Mouse (Mus musculus) heart, postnatal 14 days (tissue): Measurements from ENCODE around the gene Arhgap11a. TPM values are rescaled to one million over a fixed set of nuclear protein-coding genes. Genes with fewer than 3 reads are reported as not detected.

Experiments used
- DNase-seq, 2 experiments: peaks; one replicate each; pipeline ENCODE4 v3.0.0; 2021 to 2022
- intact Hi-C: fragments of 180-260 bp; cut with DNase I; formaldehyde crosslinking; loops from one replicate; pipeline ENCODE4 v1.15.1; 2025
- long read RNA-seq, 2 experiments: library from polyadenylated mRNA; stranded (forward); transcript quantifications; one replicate each; pipeline ENCODE4 v2.0.0; 2021
- total RNA-seq, 2 experiments: library from RNA; stranded (reverse); gene quantifications; 2 replicates each; pipeline ENCODE4 v1.2.3; 2021

Arhgap11a gene
- 1 to 10 TPM; 4.3 to 6.3 TPM for total RNA-seq
- long read RNA-seq, experiment 1, full-length matches to known transcripts, result 3 of 3 reads
- long read RNA-seq, experiment 1, partial matches to known transcripts, result 0 of 3 reads
- long read RNA-seq, experiment 1, other reads (novel, unspliced or antisense), result 0 of 3 reads
- long read RNA-seq, experiment 2, result 0 reads

GRCm38 (mm10) chr2:113848245-113849121 lies at the start of gene Arhgap11a:
Arhgap11a (minus strand) TSS chr2:113848661.
- intact Hi-C loops, result no loop called here
- peak; percentile 89 to 93 for DNase-seq

- intact Hi-C loops, result no loop called here
- DNase-seq, result no peak
Measured at GRCm38 (mm10) chr2:113893385-113894122, 45.1 kb upstream of the Arhgap11a start.

- intact Hi-C loops, result no loop called here
- no peak for DNase-seq
Measured at GRCm38 (mm10) chr2:113887166-113887565, 38.7 kb upstream of the Arhgap11a start.

GRCm38 (mm10) chr2:113886061-113886460 lies 37.6 kb upstream of the Arhgap11a start:
- intact Hi-C loops, result no loop called here
- no peak for DNase-seq

- DNase-seq, result no peak
- intact Hi-C loops, result no loop called here
Measured at GRCm38 (mm10) chr2:113870115-113870514, 21.7 kb upstream of the Arhgap11a start.

- no peak for DNase-seq
- intact Hi-C loops, result loop anchor here (5.0 kb wide), 3 partner anchors 84 to 179 kb away; no protein-coding TSS in a partner anchor
Measured at GRCm38 (mm10) chr2:113868404-113868803, 19.9 kb upstream of the Arhgap11a start.

GRCm38 (mm10) chr2:113866155-113866554 lies 17.7 kb upstream of the Arhgap11a start:
- no peak for DNase-seq
- intact Hi-C loops, result loop anchor here (2.0 to 5.0 kb wide), 4 partner anchors 86 to 279 kb away; no protein-coding TSS in a partner anchor

GRCm38 (mm10) chr2:113849141-113849540 lies 680 bp upstream of the Arhgap11a start:
- intact Hi-C loops, result no loop called here
- no peak for DNase-seq

- DNase-seq, result no peak
- intact Hi-C loops, result no loop called here
Measured at GRCm38 (mm10) chr2:113847678-113848244, 700 bp downstream of the Arhgap11a start.

GRCm38 (mm10) chr2:113845081-113845480 lies 3.4 kb downstream of the Arhgap11a start:
- intact Hi-C loops, result no loop called here
- no peak for DNase-seq

GRCm38 (mm10) chr2:113841656-113842437 lies 6.6 kb downstream of the Arhgap11a start:
- intact Hi-C loops, result no loop called here
- no peak for DNase-seq

GRCm38 (mm10) chr2:113839488-113839887 lies 9.0 kb downstream of the Arhgap11a start:
- intact Hi-C loops, result no loop called here
- DNase-seq, result no peak

GRCm38 (mm10) chr2:113835219-113835618 lies 13.2 kb downstream of the Arhgap11a start:
- intact Hi-C loops, result no loop called here
- DNase-seq, result no peak

- peak; percentile 17 to 37 for DNase-seq
Measured at GRCm38 (mm10) chr2:113828943-113829882, 19.2 kb downstream of the Arhgap11a start, which contains the start of gene Scg5. Scg5 (minus strand) TSS chr2:113829121.

GRCm38 (mm10) chr2:113828086-113828942 lies 20.1 kb downstream of the Arhgap11a start:
- intact Hi-C loops, result no loop called here

More at GRCm38 (mm10) chr2:113828943-113829882, 19.2 kb downstream of the Arhgap11a start, which contains the start of gene Scg5:
- intact Hi-C loops, result no loop called here

GRCm38 (mm10) chr2:113823909-113824308 lies 24.6 kb downstream of the Arhgap11a start:
- intact Hi-C loops, result loop anchor here (1.0 kb wide), 1 partner anchor 329 kb away; no protein-coding TSS in a partner anchor
- peak; percentile 27 to 46 for DNase-seq

More at GRCm38 (mm10) chr2:113828086-113828942, 20.1 kb downstream of the Arhgap11a start:
- no peak for DNase-seq

GRCm38 (mm10) chr2:113822367-113822766 lies 26.1 kb downstream of the Arhgap11a start:
- intact Hi-C loops, result no loop called here
- DNase-seq, result no peak
